Mouse (Mus musculus): ENCODE measurements at regions not wholly inside any gene's neighbourhood (a gene's known extent, or its start where the extent isn't known, plus 50 kb on each side); places are given as distances from the start of the nearest gene placed in this dataset.

GRCm38 (mm10) chr16:5651551-5651950 lies 233.6 kb upstream of the Rbfox1 start:
- TF ChIP-seq CTCF (conservative IDR thresholded peaks at IDR 0.05; ENCODE audit: insufficient read depth, insufficient read length, low read depth, low read length) (no peak), POLR2A (IDR thresholded peaks at IDR 0.05; ENCODE audit: low read depth, low read length) (no peak)
